Mouse (Mus musculus): Measurements from ENCODE around the gene Amdhd2.
A peak's percentile ranks its signal among the peaks of the same experiment; 100 is the strongest.

Gene Amdhd2

DNA sequence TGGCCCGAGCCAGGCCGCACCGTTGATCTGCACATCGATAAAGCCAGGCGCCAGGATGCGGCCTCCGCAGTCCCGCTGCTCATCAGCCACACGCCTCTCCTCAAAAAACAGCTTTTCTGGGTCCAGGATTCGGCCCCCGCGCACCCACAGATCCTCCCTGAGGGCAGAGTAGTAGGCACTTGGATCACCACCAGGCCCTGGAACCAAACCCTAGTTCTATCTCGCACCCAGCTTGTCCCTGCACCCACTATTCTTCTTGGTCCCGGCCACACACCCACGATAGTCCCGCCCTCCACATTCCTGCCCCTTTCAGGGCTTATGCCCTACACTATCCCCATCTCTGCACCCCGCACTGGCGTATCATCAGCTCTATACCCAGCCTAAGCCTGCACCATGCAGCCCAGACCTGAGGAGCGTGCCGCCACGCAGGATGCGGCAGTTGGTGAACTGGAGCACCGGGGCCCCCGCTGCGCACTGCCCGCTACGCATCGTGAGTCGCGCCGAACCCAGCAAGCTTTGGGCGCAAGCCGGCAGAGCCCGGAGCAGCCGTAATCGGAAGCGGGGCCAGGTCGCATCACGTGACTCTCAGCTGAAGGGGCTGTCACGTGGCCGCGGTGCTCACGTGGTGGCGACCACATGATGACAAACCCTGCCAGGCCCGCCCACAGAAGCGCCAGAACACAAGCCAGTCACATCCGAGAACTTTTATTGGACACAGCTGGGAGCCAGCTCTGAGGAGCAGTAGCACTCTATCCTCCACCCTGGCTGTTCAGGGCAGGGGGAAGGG lies at the start of gene Amdhd2:
Amdhd2 (minus strand) TSS at position 591 of the 787 bp plus-strand sequence.
- DNase-seq (ENCODE audit: extremely low read depth, insufficient read length, low spot score): peak; percentile 90

DNA sequence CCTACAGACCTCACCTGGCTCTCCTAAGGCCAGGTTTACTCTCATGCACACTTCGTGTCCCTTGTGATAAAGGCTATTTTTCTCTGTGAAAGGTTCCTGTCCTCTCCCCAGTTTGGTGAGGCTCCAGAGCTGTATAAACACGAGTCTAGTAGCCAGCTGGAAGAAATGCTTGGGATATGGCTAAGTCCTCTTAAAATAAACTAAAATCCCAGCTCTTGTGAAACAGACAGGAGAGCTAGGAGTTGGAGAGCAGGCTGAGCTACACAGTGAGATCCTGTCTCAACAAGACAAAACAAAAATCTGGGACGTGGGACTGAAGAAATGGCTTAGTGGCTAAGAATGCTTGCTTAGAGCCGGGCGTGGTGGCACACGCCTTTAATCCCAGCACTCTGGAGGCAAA lies 49.6 kb upstream of the Amdhd2 start:
- DNase-seq (ENCODE audit: extremely low read depth, insufficient read length, low spot score): no peak

DNA sequence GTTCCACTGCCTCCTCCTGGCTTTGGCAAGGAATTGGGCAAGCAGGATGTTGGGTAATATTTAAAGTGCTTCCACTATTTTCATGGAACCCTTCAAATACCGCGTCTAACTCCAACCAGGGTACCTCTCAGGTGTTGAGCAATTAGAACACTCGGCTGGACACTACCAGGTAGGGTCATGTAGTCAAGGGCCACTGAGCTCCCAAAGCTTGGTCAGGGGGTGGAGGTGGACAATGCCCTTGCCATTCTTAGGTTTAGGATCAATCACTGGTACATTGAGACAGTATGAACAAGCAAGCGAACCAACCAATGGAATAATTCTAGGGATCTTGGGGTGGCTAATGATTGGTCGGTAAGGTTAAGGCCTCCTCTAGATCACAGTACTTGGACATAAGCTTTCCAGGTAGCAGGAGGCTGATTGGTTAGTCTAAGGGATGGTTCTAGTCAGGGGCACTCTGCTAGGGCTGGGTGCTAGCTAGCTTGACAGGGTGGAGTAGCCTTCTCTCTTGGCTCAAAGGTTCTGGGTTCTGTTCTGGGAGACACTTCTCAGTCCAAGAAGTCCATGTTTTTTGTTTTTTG lies 49.0 kb upstream of the Amdhd2 start:
- no peak for DNase-seq (ENCODE audit: extremely low read depth, insufficient read length, low spot score)

DNA sequence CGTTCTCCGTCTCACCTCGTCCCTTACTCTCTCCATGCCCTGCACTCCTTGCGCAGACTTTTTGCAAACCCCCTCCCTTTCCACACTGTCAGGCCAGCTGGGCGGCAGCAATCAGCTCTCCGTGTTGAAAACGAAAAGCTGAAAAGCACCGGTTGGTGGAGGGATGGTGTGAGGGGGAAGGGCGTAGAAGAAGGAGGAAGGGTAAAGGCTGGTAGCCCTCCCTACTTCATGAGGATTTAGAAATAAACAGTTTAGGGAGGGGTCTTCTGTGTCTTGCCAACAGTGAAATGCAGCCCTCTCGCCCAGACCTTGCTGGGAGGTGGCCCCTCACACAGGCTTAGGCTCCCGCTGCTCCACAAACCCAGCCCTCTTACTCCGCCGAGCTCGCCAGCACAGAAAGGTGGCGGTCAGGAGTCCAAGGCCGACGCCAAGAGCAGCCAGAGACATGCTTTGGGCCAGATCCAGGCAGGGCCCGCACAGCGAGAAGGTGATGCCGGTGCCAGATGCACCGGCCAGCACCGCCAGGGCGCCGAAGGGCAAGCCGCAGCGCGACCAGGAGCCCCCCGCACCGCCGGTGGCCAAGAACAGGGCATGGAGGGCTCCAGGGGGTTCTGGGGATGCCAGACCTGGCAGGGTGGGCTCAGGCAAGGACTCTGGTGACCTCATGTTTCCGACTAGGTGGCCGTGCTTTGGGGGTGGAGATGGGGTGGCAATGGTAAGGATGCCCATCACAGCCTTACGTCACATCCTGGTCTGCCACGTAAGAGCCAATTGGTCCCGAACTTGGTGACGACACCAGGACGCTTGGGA lies 48.3 kb upstream of the Amdhd2 start:
- no peak for DNase-seq (ENCODE audit: extremely low read depth, insufficient read length, low spot score)

DNA sequence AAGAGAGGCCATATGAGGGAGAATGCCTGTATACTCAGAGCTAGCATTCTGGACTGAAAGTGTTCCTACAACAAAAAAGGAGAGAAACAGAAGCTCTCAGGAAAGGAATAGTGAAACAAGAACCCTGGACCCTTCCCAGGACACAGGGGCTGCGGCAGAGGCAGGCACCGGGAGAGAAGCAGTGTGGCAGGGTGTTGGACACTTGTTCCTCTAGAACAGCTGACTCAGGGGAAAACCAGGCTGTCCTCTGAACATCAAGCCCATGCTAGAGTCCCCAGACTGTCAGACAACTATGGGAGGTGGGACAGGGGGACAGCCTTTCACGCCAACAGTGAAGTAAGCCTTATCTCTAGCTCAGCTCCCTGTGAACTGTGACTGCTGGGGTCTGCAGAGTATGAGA lies 47.0 kb upstream of the Amdhd2 start:
- no peak for DNase-seq (ENCODE audit: extremely low read depth, insufficient read length, low spot score)

DNA sequence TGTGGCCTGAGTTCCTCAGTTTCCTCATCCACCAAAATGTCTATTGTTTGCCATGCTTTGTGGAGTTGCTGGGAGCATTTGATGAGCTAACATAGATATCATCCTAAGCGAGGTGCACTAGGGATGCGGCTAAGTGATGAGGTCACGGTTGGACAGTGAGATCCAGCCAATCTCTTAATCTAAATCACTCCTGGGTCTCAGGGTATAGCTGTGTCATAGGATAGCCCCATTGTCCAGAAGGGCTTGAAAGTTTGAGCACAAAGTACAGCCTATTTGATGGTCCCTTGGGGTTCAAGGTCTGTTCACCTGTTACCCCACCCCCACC lies 46.3 kb upstream of the Amdhd2 start:
- no peak for DNase-seq (ENCODE audit: extremely low read depth, insufficient read length, low spot score)

DNA sequence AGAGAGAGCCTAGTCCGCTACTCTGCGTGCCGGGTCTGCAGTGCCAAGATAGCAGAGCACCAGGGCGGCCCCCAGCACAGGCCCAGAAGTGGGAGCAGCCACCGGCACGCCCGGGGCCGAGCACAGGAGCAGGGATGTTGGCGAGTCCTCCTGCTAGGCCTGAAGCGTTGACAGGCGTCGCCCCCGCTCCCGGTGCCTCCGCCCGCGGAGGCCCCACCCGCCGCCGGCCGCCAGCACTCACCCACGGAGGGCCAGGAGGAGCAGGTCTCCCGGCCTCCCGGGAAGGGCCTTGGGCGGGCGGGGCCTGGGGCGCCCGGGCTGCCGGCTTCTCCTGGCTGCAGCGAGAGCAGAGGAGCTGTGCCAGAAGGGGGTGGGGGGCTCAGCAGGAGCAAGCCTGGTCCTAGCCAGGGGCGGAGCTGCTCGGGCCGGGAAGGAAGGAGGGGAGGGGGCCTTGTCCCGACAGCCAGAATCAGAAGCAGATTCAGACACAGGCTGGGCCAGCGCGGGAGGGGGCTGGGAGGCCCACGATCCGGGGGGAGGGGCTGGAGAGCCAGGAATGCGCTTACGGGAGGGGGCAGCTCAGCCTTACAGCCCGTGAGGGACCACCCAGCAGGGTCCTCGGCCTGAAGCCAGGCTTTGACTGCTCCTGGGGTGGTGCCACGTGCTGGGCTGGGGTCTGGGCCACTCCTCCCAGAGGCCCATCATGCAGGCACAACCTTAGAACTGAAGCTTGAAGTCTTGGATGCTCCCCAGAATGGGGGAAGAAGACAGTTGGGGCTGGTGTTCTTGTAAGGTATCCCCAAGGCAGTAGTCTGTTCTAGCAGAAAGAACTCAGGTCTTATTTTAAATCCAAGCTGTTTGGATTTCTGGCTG lies 45.7 kb upstream of the Amdhd2 start, which contains the start of gene Ntn3:
Ntn3 (minus strand) TSS at position 489 of the 873 bp plus-strand sequence.
- no peak for DNase-seq (ENCODE audit: extremely low read depth, insufficient read length, low spot score)

DNA sequence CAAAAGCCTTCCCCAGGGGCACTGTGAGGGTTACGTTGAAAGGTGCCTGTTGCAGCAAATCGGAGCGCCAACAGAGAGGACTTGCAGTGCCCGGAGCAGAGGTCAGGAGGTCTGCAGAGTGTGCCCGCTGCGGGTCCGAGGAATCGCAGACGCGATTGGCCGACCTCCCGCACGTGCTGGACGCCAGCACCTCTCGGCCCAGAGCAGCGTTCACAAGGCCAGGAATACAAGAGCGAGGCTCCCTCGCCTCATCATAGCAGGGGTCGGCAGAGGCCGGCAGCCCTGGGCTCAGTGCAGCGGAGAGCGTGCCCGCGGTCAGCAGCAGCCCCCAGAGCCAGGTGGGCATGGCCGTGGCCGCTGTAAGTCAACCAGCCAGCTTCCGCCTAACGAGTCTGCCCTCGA lies 45.1 kb upstream of the Amdhd2 start:
- DNase-seq (ENCODE audit: extremely low read depth, insufficient read length, low spot score): no peak

DNA sequence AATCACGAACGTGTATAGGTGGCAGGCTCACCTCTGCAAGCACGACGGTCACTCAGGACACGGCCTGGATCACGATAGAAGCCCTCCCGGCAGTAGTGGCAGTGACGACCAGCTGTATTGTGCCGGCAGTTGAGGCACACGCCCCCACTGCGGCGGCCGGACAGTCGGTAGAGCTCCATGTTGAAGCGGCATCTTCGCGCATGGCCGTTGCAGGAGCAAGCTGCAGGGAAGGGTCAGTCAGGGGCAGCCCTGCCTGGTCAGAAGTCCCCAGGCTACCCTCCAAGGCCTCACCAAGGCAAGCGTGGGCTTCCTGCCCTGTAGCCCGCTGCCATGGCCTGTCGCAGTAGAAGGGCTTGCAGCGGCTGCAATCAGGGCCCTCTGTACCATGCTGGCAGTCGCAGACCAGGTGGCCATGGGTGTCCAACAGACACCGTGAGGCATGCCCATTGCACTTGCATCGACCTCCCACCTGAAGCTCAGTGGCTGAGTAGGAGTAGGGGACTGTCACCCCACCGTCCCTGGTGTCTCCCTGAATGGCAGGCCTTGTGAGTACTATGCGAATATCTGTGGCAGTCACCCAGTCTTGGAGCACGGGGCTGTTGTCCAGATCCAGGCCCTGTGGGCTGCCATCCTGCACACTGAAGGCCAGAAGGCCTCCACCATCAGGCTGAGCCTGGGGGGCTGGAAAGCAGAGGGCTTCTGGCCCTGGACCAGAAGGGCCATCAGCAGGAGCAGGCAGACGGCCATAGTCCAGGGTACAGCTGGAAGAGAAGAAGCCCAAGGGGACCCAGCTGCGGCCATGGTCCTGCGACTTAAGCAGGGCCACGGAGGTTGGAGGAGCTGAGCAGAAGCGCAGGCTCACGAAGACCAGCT lies 44.4 kb upstream of the Amdhd2 start:
- DNase-seq (ENCODE audit: extremely low read depth, insufficient read length, low spot score): no peak

DNA sequence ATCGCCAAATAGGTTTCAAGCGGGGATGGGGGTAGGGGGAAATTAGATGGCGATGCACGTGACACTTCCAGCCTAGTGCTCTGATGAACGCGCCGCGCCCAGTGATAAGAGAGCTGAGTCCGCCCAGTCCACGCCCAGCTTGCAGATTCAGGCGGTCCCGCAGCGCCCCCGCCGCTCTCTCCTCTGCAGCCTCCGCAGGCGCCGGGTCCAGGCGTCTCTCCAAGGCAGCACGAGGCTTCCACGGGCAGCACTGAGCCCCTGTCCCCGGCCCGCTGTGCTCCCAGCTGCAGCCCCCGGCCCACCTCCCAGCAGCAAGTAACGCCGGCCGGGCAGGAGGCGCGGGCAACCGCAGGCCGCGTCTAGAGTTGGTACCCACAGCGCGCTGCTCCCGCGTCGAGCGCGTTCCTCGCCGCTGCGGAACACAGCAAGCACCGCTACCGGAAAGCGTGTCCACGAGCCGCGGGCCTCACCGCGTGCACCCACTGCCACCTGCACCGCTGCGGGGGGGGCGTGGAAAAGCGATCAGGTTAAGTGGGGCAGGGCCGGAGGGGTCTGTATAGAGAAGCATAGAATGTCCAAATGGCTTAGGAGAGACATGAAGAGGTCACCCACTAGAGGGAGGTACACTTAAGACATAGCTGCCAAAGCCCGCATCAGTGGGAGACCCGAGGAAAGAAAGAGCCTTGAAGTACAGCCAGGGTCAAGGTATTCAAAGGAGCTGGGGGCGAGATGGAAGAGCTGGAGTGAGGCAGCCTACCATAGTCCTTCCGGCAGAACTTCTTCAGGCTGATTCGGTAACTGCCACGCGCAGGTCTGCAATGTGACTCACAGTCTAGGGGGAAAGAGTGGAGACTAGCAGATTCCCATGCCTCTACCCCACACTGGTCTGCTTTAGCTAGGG lies 43.1 kb upstream of the Amdhd2 start:
- DNase-seq (ENCODE audit: extremely low read depth, insufficient read length, low spot score): no peak

DNA sequence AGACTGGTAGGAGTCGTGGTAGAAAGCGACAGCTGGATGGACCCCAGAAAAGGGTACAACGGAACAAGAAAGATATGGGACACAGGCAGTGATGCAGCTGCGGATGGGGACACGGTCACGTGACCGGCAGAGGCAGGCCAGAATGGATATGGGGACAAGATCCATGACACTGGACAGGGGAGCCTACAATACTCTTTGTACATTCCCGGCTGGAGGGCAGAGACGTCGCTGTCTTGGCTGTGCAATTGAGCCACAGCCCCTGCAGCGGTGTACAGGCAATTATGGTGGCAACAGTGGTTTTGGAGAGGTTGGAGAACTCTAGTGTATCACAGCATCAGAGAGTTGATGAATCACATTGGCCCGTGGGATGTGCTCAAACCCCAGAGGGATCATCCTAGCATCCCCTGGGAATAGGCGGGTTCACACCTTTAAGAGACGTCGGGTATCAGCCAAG lies 42.4 kb upstream of the Amdhd2 start:
- no peak for DNase-seq (ENCODE audit: extremely low read depth, insufficient read length, low spot score)

DNA sequence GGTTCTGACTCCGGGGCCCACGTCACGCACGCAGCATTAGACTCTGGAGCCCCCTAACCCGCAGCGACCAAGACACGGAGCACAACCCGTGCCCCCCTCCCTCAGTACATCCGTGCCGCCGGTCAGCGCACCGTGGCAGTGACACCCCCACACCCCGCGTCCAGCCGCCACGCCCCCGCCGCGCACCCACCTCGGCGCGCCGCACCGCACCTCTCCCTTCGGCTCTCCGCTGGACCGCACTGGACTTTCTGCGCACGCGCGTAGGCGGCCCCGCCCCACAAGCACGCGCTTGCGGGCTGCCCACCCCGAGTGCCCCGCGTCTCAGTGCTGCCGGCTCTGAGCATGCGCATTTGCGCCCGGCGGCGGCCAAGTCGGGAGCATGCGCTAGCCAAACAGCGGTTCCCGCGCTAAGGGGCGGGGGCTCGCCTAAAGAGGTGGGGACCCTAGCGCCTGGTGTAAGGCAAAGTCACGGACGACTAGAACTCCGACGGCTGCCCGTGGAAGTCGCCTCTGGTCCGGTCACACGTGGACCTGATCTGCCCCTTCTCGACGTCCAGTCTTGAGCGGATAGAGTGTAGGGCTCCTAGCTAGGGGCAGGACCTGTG lies 41.8 kb upstream of the Amdhd2 start, which contains the start of gene Tbc1d24:
Tbc1d24 (minus strand) TSS at position 279 of the 605 bp plus-strand sequence.
- DNase-seq (ENCODE audit: extremely low read depth, insufficient read length, low spot score): peak; percentile 86

DNA sequence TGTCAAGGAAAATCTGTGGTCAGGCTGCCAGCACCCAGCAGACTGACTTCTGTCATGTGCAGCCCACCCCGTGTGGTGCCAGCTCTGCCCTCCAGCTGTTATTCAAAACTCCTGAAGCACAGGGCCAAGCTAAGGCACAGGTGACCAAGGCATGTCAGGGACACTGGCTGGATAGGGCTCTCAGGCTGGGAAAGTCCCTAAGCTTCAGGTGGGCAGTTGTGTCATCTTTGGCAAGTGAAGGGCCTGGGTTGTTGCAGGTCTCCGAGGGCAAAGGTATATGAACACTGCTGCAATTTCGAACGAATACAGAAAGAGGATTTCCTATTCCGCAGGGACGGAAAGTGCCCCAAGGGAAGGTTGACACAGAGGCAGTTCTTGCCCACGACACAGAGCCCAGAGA lies 41.3 kb upstream of the Amdhd2 start:
- no peak for DNase-seq (ENCODE audit: extremely low read depth, insufficient read length, low spot score)

DNA sequence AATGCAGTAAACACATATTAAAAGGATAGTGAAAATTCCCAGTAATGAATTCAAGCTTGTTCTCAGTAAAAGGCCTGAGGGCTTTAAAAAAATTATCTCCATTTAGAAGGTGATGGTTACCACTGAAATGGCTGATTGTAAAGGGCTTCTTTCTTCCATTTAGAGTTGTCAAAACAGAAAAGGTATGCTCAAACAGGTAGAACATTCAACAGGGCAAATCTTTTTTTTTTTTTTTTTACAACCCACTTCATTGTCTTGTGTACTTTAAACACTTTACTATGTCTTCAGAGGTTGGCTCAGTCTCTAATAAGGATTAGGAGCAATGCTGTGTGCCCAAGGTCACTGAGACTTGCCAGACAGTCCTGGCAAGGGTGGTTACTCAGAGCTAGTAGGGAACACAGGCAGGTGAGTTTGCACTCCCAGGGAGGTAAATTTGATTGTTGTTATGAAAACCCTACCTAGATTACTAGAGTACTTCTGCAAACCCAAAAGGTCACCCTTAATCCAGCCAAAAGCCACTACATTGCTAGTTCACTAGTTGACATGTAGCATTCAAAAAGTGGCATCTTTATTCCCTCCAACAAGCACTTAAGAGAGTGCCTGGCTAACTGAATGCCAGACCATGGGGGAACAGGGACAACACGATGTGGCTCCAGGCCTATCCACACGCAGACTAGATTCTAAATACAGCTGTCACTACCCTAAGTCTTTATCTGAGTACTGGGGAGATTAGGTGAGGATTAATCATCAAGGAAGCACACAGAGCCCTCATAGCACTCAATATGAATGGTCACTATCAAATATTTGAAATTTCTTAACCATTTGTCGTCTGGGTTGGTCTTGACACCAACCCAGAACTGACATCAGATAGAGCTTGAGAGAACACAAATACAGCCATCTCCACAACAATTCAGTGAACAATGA lies 40.3 kb upstream of the Amdhd2 start:
- no peak for DNase-seq (ENCODE audit: extremely low read depth, insufficient read length, low spot score)

DNA sequence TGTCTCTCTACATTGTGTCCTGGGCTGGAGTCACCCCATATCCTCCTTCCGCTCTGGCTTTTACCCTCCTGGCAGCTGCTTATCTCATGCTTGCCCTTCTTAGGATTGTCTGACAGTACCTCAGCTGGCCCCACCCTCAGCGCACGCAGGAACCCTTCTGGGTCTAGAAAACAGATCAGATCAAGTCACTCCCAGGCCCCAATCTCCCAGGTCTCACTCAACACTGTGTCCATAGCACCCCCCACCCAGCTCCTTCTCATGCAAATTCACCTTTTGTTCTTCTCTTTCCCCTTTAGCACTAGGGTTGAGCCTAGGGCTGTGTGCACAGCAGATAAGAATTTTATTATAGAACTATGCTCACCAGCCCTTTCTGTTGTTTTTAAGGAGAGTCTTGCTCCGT lies 39.5 kb upstream of the Amdhd2 start:
- DNase-seq (ENCODE audit: extremely low read depth, insufficient read length, low spot score): no peak

DNA sequence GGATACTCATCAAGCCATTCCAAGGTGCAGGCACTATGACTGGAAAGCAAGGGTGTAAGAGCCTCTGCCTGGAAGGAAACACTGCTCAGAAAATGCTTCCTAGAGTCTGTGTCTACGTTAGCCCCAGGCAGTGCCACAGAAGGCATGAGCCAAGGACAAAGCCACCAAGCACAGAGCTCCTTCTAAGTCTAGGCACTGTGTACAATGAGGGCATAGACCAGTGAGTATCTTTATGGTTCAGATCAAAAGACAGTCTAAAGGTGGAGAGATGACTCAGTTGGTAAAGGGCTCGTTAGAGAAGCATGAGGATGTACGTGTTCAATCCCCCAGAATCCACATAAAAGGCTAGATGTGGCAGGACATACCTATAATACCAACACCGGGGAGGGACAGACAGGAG lies 37.5 kb upstream of the Amdhd2 start:
- DNase-seq (ENCODE audit: extremely low read depth, insufficient read length, low spot score): no peak

DNA sequence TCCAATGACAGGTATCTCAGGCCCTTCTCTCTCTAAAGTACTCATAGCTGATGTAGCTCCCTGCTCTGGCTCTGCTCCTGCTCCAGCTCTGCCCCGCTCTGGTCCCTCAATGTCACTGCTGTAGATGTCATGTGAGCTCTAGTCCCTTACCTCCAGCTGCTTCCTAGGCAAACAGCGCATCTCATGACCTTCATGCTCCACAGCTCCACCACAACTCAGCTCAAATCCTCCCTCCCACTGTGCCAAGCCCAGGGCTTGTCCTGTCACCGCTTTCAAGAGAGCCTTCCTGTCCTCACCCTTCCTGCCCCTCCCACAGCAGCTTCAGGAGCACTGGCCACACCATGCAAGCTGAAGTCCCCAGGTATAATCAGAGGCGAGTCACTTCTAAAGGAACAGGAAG lies 36.2 kb upstream of the Amdhd2 start:
- no peak for DNase-seq (ENCODE audit: extremely low read depth, insufficient read length, low spot score)
